18 mouse cellular contexts compared by ENCODE assay signal in the genomic region with DNA sequence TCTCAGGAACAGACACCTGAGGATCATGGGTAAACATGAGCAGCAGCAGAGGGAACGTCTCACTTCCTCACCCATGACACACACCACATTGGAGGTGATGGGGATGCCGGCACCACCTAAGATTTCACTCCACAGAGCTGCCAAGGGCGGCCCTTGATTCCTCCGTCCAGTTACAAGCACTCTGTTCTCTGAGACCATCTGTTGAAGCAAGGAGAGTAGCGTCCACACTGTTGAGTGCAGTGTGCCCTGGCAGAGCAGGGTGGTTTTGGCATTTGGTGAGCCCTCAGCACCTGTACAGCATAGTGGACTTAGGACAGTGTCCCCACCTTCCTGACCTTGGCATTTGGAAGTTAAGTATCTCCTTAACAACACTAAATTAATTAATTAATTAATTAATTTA.
DNase-seq lines count a peak whose midpoint lies in the region; ATAC-seq and TF ChIP-seq lines count a peak whose summit lies in the region.
"Had no signal": no experiment of that assay in that cellular context is flagged by ENCODE, and none has a peak within 500 bp of the region (broad histone marks: within the 10 kb centered on the region; RNA-seq: fewer than 3 reads in every experiment).

No protein-coding gene starts in this region.

- no peak for ATAC-seq in hindbrain, embryonic 14.5 days (ENCODE audit: low FRiP score)
- no peak for ATAC-seq in hindbrain, postnatal 0 days
- ATAC-seq in neural tube, embryonic 13.5 days (ENCODE audit: low read depth): peak; percentile 48; the same call in 1 of the 2 replicates
- ATAC-seq: forebrain, embryonic 14.5 days; intestine, embryonic 16.5 days had no signal

- 0 out of 2 replicates have a peak overlapping the region, but pooled peaks have one; percentile 17 for H3K27ac ChIP-seq in hindbrain, embryonic 14.5 days
- H3K27ac ChIP-seq in hindbrain, postnatal 0 days: no peak overlapping the region
- peak overlapping the region; percentile 43 for H3K27ac ChIP-seq in neural tube, embryonic 13.5 days (replicated peaks)
- H3K27ac ChIP-seq: hindbrain, embryonic 12.5 days; limb, embryonic 10.5 days; stomach, embryonic 15.5 days had no signal

- peaks cover 23% of the 10 kb centered on the region for H3K4me1 ChIP-seq in hindbrain, embryonic 14.5 days (replicated peaks; ENCODE audit: control insufficient read depth, insufficient read depth, low read length)
- H3K4me1 ChIP-seq in hindbrain, postnatal 0 days (ENCODE audit: insufficient read depth, low read length): peaks cover 4% of the 10 kb centered on the region; the same call in 1 of the 2 replicates
- H3K4me1 ChIP-seq in neural tube, embryonic 13.5 days (replicated peaks): peaks cover 52% of the 10 kb centered on the region

- H3K9ac ChIP-seq in hindbrain, embryonic 14.5 days: no peak overlapping the region
- H3K9ac ChIP-seq in hindbrain, postnatal 0 days (replicated peaks; ENCODE audit: low read length): no peak overlapping the region
- H3K9ac ChIP-seq in neural tube, embryonic 13.5 days: no peak overlapping the region
- H3K9ac ChIP-seq: hindbrain, embryonic 12.5 days; lung, embryonic 14.5 days; stomach, embryonic 15.5 days had no signal

- H3K36me3 ChIP-seq in hindbrain, embryonic 14.5 days (replicated peaks; ENCODE audit: control insufficient read depth, insufficient read depth): no peaks in the 10 kb centered on the region
- no peaks in the 10 kb centered on the region for H3K36me3 ChIP-seq in hindbrain, postnatal 0 days (ENCODE audit: insufficient read depth, low read length)
- no peaks in the 10 kb centered on the region for H3K36me3 ChIP-seq in neural tube, embryonic 13.5 days
- H3K36me3 ChIP-seq: stomach, embryonic 15.5 days had no signal

- H3K4me2 ChIP-seq in hindbrain, embryonic 14.5 days (replicated peaks): no peak overlapping the region
- H3K4me2 ChIP-seq in hindbrain, postnatal 0 days (ENCODE audit: low read depth, low read length): no peak overlapping the region
- no peak overlapping the region for H3K4me2 ChIP-seq in neural tube, embryonic 13.5 days
- H3K4me2 ChIP-seq: hindbrain, embryonic 12.5 days; liver, embryonic 11.5 days; lung, embryonic 14.5 days; stomach, embryonic 15.5 days had no signal

- H3K9me3 ChIP-seq in hindbrain, embryonic 14.5 days (ENCODE audit: control insufficient read depth, low read length): no peaks in the 10 kb centered on the region
- H3K9me3 ChIP-seq in hindbrain, postnatal 0 days (ENCODE audit: low read length): no peaks in the 10 kb centered on the region
- H3K9me3 ChIP-seq in neural tube, embryonic 13.5 days: no peaks in the 10 kb centered on the region
- H3K9me3 ChIP-seq: hindbrain, embryonic 12.5 days; limb, embryonic 10.5 days; stomach, embryonic 15.5 days had no signal

- no peak overlapping the region for H3K4me3 ChIP-seq in hindbrain, embryonic 14.5 days (replicated peaks; ENCODE audit: low read length)
- H3K4me3 ChIP-seq in hindbrain, postnatal 0 days (ENCODE audit: low read length): no peak overlapping the region
- no peak overlapping the region for H3K4me3 ChIP-seq in neural tube, embryonic 13.5 days
- H3K4me3 ChIP-seq: erythroblast, embryonic 14.5 days; hindbrain, embryonic 12.5 days; limb, embryonic 10.5 days; stomach, embryonic 15.5 days had no signal

- 81% methylated on average over 5 of the region's 5 CpGs for WGBS in hindbrain, embryonic 14.5 days
- 71% methylated on average over 5 of the region's 5 CpGs for WGBS in hindbrain, postnatal 0 days
- 79% methylated on average over 5 of the region's 5 CpGs for WGBS in neural tube, embryonic 13.5 days

- H3K27me3 ChIP-seq in hindbrain, embryonic 14.5 days (ENCODE audit: control insufficient read depth, insufficient read depth, low read length): no peaks in the 10 kb centered on the region
- no peaks in the 10 kb centered on the region for H3K27me3 ChIP-seq in hindbrain, postnatal 0 days (ENCODE audit: insufficient read depth, low read length)
- no peaks in the 10 kb centered on the region for H3K27me3 ChIP-seq in neural tube, embryonic 13.5 days
- H3K27me3 ChIP-seq: hindbrain, embryonic 12.5 days; stomach, embryonic 15.5 days had no signal

- no peak for DNase-seq in hindbrain, embryonic 14.5 days (ENCODE audit: low spot score)
- DNase-seq in hindbrain, postnatal 0 days (ENCODE audit: low spot score): no peak
- DNase-seq in neural tube, embryonic 10.5 days (ENCODE audit: extremely low spot score, low spot score): no peak
- DNase-seq in cerebellum, adult 9-11 months: peak; percentile 41
- no peak for DNase-seq in c-Kit-positive CD71-positive TER-119-positive erythroid progenitor cells, embryonic 14.5 days (ENCODE audit: low spot score)
- no peak for DNase-seq in frontal cortex, postnatal 36 days (ENCODE audit: low spot score in 2 of 2)
- DNase-seq: gastrocnemius, postnatal 36 days; kidney, postnatal 36 days; lung, embryonic 14.5 days; lung, postnatal 36 days had no signal

- TF ChIP-seq CTCF in hindbrain, postnatal 0 days (IDR thresholded peaks at IDR 0.05; ENCODE audit: low read depth): no peak
